ENCODE assay signal across 16 mouse cellular contexts in genomic region chr9:121310501-121310900, GRCm38 (mm10). TPM values are rescaled to one million over a fixed set of nuclear protein-coding genes. Genes with fewer than 3 reads are reported as not detected.
DNase-seq lines count a peak whose midpoint lies in the region; ATAC-seq and TF ChIP-seq lines count a peak whose summit lies in the region.
"Had no signal": no experiment of that assay in that cellular context is flagged by ENCODE, and none has a peak within 500 bp of the region (broad histone marks: within the 10 kb centered on the region; RNA-seq: fewer than 3 reads in every experiment).

No protein-coding gene starts in this region.

- no peak overlapping the region for H3K9ac ChIP-seq in hindbrain, embryonic 12.5 days
- no peak overlapping the region for H3K9ac ChIP-seq in hindbrain, postnatal 0 days (replicated peaks; ENCODE audit: low read length)
- peak overlapping the region; percentile 34; the same call in 1 of the 2 replicates for H3K9ac ChIP-seq in forebrain, embryonic 13.5 days
- H3K9ac ChIP-seq in hindbrain, embryonic 15.5 days, result no peak overlapping the region
- H3K9ac ChIP-seq: embryonic facial prominence, embryonic 12.5 days; lung, embryonic 15.5 days; stomach, embryonic 15.5 days had no signal

- peaks cover 55% of the 10 kb centered on the region for H3K4me1 ChIP-seq in hindbrain, embryonic 12.5 days
- H3K4me1 ChIP-seq in hindbrain, postnatal 0 days (ENCODE audit: insufficient read depth, low read length), result peaks cover 49% of the 10 kb centered on the region
- H3K4me1 ChIP-seq in forebrain, embryonic 13.5 days, result peaks cover 75% of the 10 kb centered on the region
- peaks cover 55% of the 10 kb centered on the region for H3K4me1 ChIP-seq in hindbrain, embryonic 15.5 days (replicated peaks)

- no peak overlapping the region for H3K4me3 ChIP-seq in gastrocnemius, adult 2 months
- no peak overlapping the region for H3K4me3 ChIP-seq in hindbrain, embryonic 12.5 days
- no peak overlapping the region for H3K4me3 ChIP-seq in hindbrain, postnatal 0 days (ENCODE audit: low read length)
- H3K4me3 ChIP-seq in forebrain, embryonic 13.5 days, result no peak overlapping the region
- H3K4me3 ChIP-seq in hindbrain, embryonic 15.5 days, result no peak overlapping the region
- H3K4me3 ChIP-seq in left cerebral cortex, adult 2 months, result no peak overlapping the region
- H3K4me3 ChIP-seq: embryonic facial prominence, embryonic 12.5 days; lung, embryonic 15.5 days; megakaryocyte, embryonic 14.5 days; stomach, embryonic 15.5 days had no signal

- 64% methylated on average over 7 of the region's 7 CpGs for WGBS in hindbrain, embryonic 12.5 days
- 45% methylated on average over 7 of the region's 7 CpGs for WGBS in hindbrain, postnatal 0 days
- 51% methylated on average over 7 of the region's 7 CpGs for WGBS in forebrain, embryonic 13.5 days
- 47% methylated on average over 7 of the region's 7 CpGs for WGBS in hindbrain, embryonic 15.5 days

- DNase-seq in gastrocnemius, adult 2 months, result peak; percentile 19
- no peak for DNase-seq in gastrocnemius, postnatal 14 days
- DNase-seq in hindbrain, postnatal 0 days (ENCODE audit: low spot score), result no peak
- DNase-seq in left cerebral cortex, adult 2 months (ENCODE audit: extremely low spot score in 1 of 2, low spot score in 2 of 2), result no peak
- DNase-seq: cerebellum, adult 11 months; gastrocnemius, postnatal 25 days; kidney, adult 9 months; kidney, postnatal 4 days; spleen, adult 18-20 months had no signal

- TF ChIP-seq CTCF in gastrocnemius, adult 2 months (IDR thresholded peaks at IDR 0.05), result no peak
- no peak for TF ChIP-seq CTCF in hindbrain, postnatal 0 days (IDR thresholded peaks at IDR 0.05; ENCODE audit: low read depth)
- no peak for TF ChIP-seq CTCF in left cerebral cortex, adult 2 months (IDR thresholded peaks at IDR 0.05)

- ATAC-seq in hindbrain, embryonic 12.5 days (ENCODE audit: low FRiP score), result no peak
- no peak for ATAC-seq in hindbrain, postnatal 0 days
- peak; percentile 54 for ATAC-seq in forebrain, embryonic 13.5 days
- no peak for ATAC-seq in hindbrain, embryonic 15.5 days (ENCODE audit: low FRiP score, low read depth)

- H3K9me3 ChIP-seq in hindbrain, embryonic 12.5 days (replicated peaks), result no peaks in the 10 kb centered on the region
- H3K9me3 ChIP-seq in hindbrain, postnatal 0 days (ENCODE audit: low read length), result no peaks in the 10 kb centered on the region
- no peaks in the 10 kb centered on the region for H3K9me3 ChIP-seq in forebrain, embryonic 13.5 days (replicated peaks)
- H3K9me3 ChIP-seq in hindbrain, embryonic 15.5 days, result no peaks in the 10 kb centered on the region
- H3K9me3 ChIP-seq: embryonic facial prominence, embryonic 12.5 days; lung, embryonic 15.5 days; megakaryocyte, embryonic 14.5 days; stomach, embryonic 15.5 days had no signal

- H3K4me2 ChIP-seq in hindbrain, embryonic 12.5 days (replicated peaks), result no peak overlapping the region
- H3K4me2 ChIP-seq in hindbrain, postnatal 0 days (ENCODE audit: low read depth, low read length), result no peak overlapping the region
- no peak overlapping the region for H3K4me2 ChIP-seq in forebrain, embryonic 13.5 days
- no peak overlapping the region for H3K4me2 ChIP-seq in hindbrain, embryonic 15.5 days
- H3K4me2 ChIP-seq: embryonic facial prominence, embryonic 12.5 days; lung, embryonic 15.5 days; stomach, embryonic 15.5 days had no signal

- intact Hi-C loops in gastrocnemius, adult 2 months (cut with DNase I), result no loop called here
- intact Hi-C loops in gastrocnemius, postnatal 14 days (cut with DNase I; ENCODE audit: low total_unique reads), result no loop called here
- intact Hi-C loops in left cerebral cortex, adult 2 months (cut with DNase I), result no loop called here

- H3K36me3 ChIP-seq in hindbrain, embryonic 12.5 days, result no peaks in the 10 kb centered on the region
- no peaks in the 10 kb centered on the region for H3K36me3 ChIP-seq in hindbrain, postnatal 0 days (ENCODE audit: insufficient read depth, low read length)
- H3K36me3 ChIP-seq in forebrain, embryonic 13.5 days (ENCODE audit: poor library complexity, severe bottlenecking), result no peaks in the 10 kb centered on the region
- no peaks in the 10 kb centered on the region for H3K36me3 ChIP-seq in hindbrain, embryonic 15.5 days
- H3K36me3 ChIP-seq: embryonic facial prominence, embryonic 12.5 days; lung, embryonic 15.5 days; stomach, embryonic 15.5 days had no signal

- H3K27me3 ChIP-seq in hindbrain, embryonic 12.5 days, result no peaks in the 10 kb centered on the region
- H3K27me3 ChIP-seq in hindbrain, postnatal 0 days (ENCODE audit: insufficient read depth, low read length), result no peaks in the 10 kb centered on the region
- no peaks in the 10 kb centered on the region for H3K27me3 ChIP-seq in forebrain, embryonic 13.5 days
- no peaks in the 10 kb centered on the region for H3K27me3 ChIP-seq in hindbrain, embryonic 15.5 days
- H3K27me3 ChIP-seq: embryonic facial prominence, embryonic 12.5 days; lung, embryonic 15.5 days; stomach, embryonic 15.5 days had no signal

- H3K27ac ChIP-seq in gastrocnemius, adult 2 months, result peak overlapping the region; percentile 95
- peak overlapping the region; percentile 45; the same call in 1 of the 2 replicates for H3K27ac ChIP-seq in hindbrain, embryonic 12.5 days
- H3K27ac ChIP-seq in hindbrain, postnatal 0 days, result no peak overlapping the region
- peak overlapping the region; percentile 96 for H3K27ac ChIP-seq in forebrain, embryonic 13.5 days
- H3K27ac ChIP-seq in hindbrain, embryonic 15.5 days (replicated peaks), result 0 out of 2 replicates have a peak overlapping the region, but pooled peaks have one; percentile 16
- no peak overlapping the region for H3K27ac ChIP-seq in left cerebral cortex, adult 2 months
- H3K27ac ChIP-seq: embryonic facial prominence, embryonic 12.5 days; lung, embryonic 15.5 days; stomach, embryonic 15.5 days had no signal

RNA-seq across cellular contexts. Expression of gene Trak1, which starts 13.2 kb away (rescaled TPM):
- 100 to 1,000 TPM; 156 to 204 TPM for total RNA-seq in gastrocnemius, adult 2 months (2021)
- 100 to 1,000 TPM; 167 to 178 TPM for total RNA-seq in gastrocnemius, postnatal 14 days (2021)
- 38.8 and 41.6 TPM in 2 replicates for polyA plus RNA-seq in hindbrain, embryonic 12.5 days (2016; fragmentation: Nextera tagmentation; extraction: Ambion mirVana)
- 129 and 170 TPM in 2 replicates for total RNA-seq in hindbrain, postnatal 0 days (2014; rRNA removed)
- polyA plus RNA-seq in hindbrain, postnatal 0 days (2015; fragmentation: Nextera tagmentation; extraction: Ambion mirVana), result 55.7 and 57.8 TPM in 2 replicates
- polyA plus RNA-seq in forebrain, embryonic 13.5 days (2015; fragmentation: Nextera tagmentation; extraction: Ambion mirVana), result 49.7 and 49.9 TPM in 2 replicates
- polyA plus RNA-seq in hindbrain, embryonic 15.5 days (2015; fragmentation: Nextera tagmentation; extraction: Ambion mirVana), result 58.3 and 58.4 TPM in 2 replicates
- 100 to 1,000 TPM; 247 to 298 TPM for total RNA-seq in left cerebral cortex, adult 2 months (2021)

RNA-seq across cellular contexts. Expression of gene Ulk4, which starts 33.5 kb away (rescaled TPM):
- total RNA-seq in gastrocnemius, adult 2 months (2021), result under 1 TPM; 0.11 to 0.36 TPM
- total RNA-seq in gastrocnemius, postnatal 14 days (2021), result under 1 TPM; 0.31 to 0.41 TPM
- polyA plus RNA-seq in hindbrain, embryonic 12.5 days (2016; fragmentation: Nextera tagmentation; extraction: Ambion mirVana), result 147 and 164 TPM in 2 replicates
- total RNA-seq in hindbrain, postnatal 0 days (2014; rRNA removed), result 8.9 and 20.0 TPM in 2 replicates
- polyA plus RNA-seq in hindbrain, postnatal 0 days (2015; fragmentation: Nextera tagmentation; extraction: Ambion mirVana), result 76.3 and 80.8 TPM in 2 replicates
- 164 and 177 TPM in 2 replicates for polyA plus RNA-seq in forebrain, embryonic 13.5 days (2015; fragmentation: Nextera tagmentation; extraction: Ambion mirVana)
- 75.9 and 94.1 TPM in 2 replicates for polyA plus RNA-seq in hindbrain, embryonic 15.5 days (2015; fragmentation: Nextera tagmentation; extraction: Ambion mirVana)
- 1 to 10 TPM; 9.2 to 9.9 TPM for total RNA-seq in left cerebral cortex, adult 2 months (2021)

Comparison
In these comparisons a context has a peak if more than half of its experiments do, and no peak if none do; other contexts are left out.
1. H3K27ac ChIP-seq: peak in gastrocnemius, adult 2 months (single experiment), hindbrain, embryonic 12.5 days (single experiment), forebrain, embryonic 13.5 days (single experiment) and hindbrain, embryonic 15.5 days (single experiment); none in hindbrain, postnatal 0 days (single experiment) and left cerebral cortex, adult 2 months (single experiment).